Mouse (Mus musculus) CH12.LX (cell line): ENCODE measurements around the gene Spp1. TPM values are rescaled to one million over a fixed set of nuclear protein-coding genes. Genes with fewer than 3 reads are reported as not detected.
A peak's percentile ranks its signal among the peaks of the same experiment; 100 is the strongest.

Experiments
- DNase-seq: peaks from one replicate; pipeline ENCODE4 v3.0.0-alpha.2; 2013; ENCODE audit errors: extremely low read depth
- H3K27ac ChIP-seq: 2 replicates; pipeline ENCODE4 v1.5.1; 2012; ENCODE audit warnings: low read depth, mild to moderate bottlenecking, control low read depth, moderate library complexity; ENCODE audit not compliant: insufficient read depth
- H3K27me3 ChIP-seq: replicated peaks from 2 replicates; pipeline ENCODE3; 2012; ENCODE audit warnings: inconsistent platforms
- H3K36me3 ChIP-seq, 2 experiments: replicated peaks in 1 of 2; 2 replicates each; pipeline versions ENCODE3 to v1.6.1; 2012; ENCODE audit warnings: inconsistent platforms in 1 of 2, low read length in 1 of 2, mild to moderate bottlenecking in 1 of 2, mixed read lengths in 1 of 2, moderate library complexity in 1 of 2; ENCODE audit not compliant: control insufficient read depth in 1 of 2, insufficient read depth in 1 of 2
- H3K4me1 ChIP-seq, 2 experiments: 2 replicates each; pipeline ENCODE4 v1.6.1; 2012; ENCODE audit warnings: inconsistent platforms in 1 of 2, moderate library complexity in 1 of 2; ENCODE audit not compliant: insufficient read depth in 2 of 2, control insufficient read depth in 1 of 2
- H3K4me2 ChIP-seq: 2 replicates; pipeline ENCODE4 v1.6.1; 2012; ENCODE audit warnings: low read depth, mild to moderate bottlenecking, control low read depth; ENCODE audit not compliant: poor library complexity, insufficient read depth, severe bottlenecking
- H3K4me3 ChIP-seq, 3 experiments: fragments of 150-350 bp in 1 of 3; sonication (generic) in 1 of 3; replicated peaks in 1 of 3; 2 replicates each; pipeline versions ENCODE3 to v1.5.1; 2011 to 2012; ENCODE audit warnings: low read depth in 2 of 3, low read length in 2 of 3, mild to moderate bottlenecking in 2 of 3, moderate library complexity in 2 of 3, control low read depth in 1 of 3, improper control_type of control experiment in 1 of 3, inconsistent platforms in 1 of 3, mixed read lengths in 1 of 3; ENCODE audit not compliant: poor library complexity in 1 of 3
- H3K79me2 ChIP-seq: replicated peaks from 2 replicates; pipeline ENCODE4 v1.6.1; 2012; ENCODE audit warnings: mild to moderate bottlenecking, moderate library complexity; ENCODE audit not compliant: control insufficient read depth, poor library complexity, insufficient read depth, severe bottlenecking; ENCODE audit errors: extremely low read depth
- H3K9ac ChIP-seq: 2 replicates; pipeline ENCODE4 v1.6.1; 2012; ENCODE audit warnings: low read depth, mild to moderate bottlenecking, control low read depth, moderate library complexity; ENCODE audit not compliant: insufficient read depth
- H3K9me3 ChIP-seq: replicated peaks from 2 replicates; pipeline ENCODE3; 2012; ENCODE audit warnings: low read length, inconsistent platforms, mixed read lengths
- BHLHE40 ChIP-seq: IDR thresholded peaks from 2 replicates; pipeline ENCODE4 v1.6.1; 2011; ENCODE audit warnings: mild to moderate bottlenecking, low read depth, low read length, improper control_type of control experiment
- CTCF ChIP-seq, 2 experiments: IDR thresholded peaks in 1 of 2; conservative IDR thresholded peaks in 1 of 2; 2 replicates each; pipeline ENCODE4 v1.5.1; 2011 to 2012; ENCODE audit warnings: low read depth in 2 of 2, low read length in 2 of 2, improper control_type of control experiment in 1 of 2, inconsistent platforms in 1 of 2, mild to moderate bottlenecking in 1 of 2, moderate library complexity in 1 of 2
- E2F4 ChIP-seq: IDR thresholded peaks from 2 replicates; pipeline ENCODE4 v1.6.1; 2011; ENCODE audit warnings: low read depth, low read length, improper control_type of control experiment; ENCODE audit not compliant: insufficient replicate concordance
- EP300 ChIP-seq: IDR thresholded peaks from 2 replicates; pipeline ENCODE4 v1.6.1; 2011; ENCODE audit warnings: low read length, improper control_type of control experiment
- HCFC1 ChIP-seq: IDR thresholded peaks from 2 replicates; pipeline ENCODE4 v1.6.1; 2012; ENCODE audit warnings: low read depth, mild to moderate bottlenecking, inconsistent platforms, low read length, improper control_type of control experiment
- JUN ChIP-seq: IDR thresholded peaks from 2 replicates; pipeline ENCODE4 v1.6.1; 2011; ENCODE audit warnings: low read depth, mild to moderate bottlenecking, low read length, improper control_type of control experiment, moderate library complexity; ENCODE audit not compliant: insufficient read depth
- MAX ChIP-seq: IDR thresholded peaks from 2 replicates; pipeline ENCODE4 v1.6.1; 2011; ENCODE audit warnings: low read length, improper control_type of control experiment
- MXI1 ChIP-seq: IDR thresholded peaks from 2 replicates; pipeline ENCODE4 v1.6.1; 2011; ENCODE audit warnings: mild to moderate bottlenecking, low read depth, low read length, improper control_type of control experiment
- NELFE ChIP-seq: IDR thresholded peaks from 2 replicates; pipeline ENCODE4 v1.6.1; 2011; ENCODE audit warnings: low read depth, low read length, improper control_type of control experiment
- POLR2A ChIP-seq: IDR thresholded peaks from 2 replicates; pipeline ENCODE4 v1.6.1; 2011; ENCODE audit warnings: low read depth, mild to moderate bottlenecking, improper control_type of control experiment, low read length
- SIN3A ChIP-seq: IDR thresholded peaks from 2 replicates; pipeline ENCODE4 v1.6.1; 2012; ENCODE audit warnings: low read length, improper control_type of control experiment, inconsistent platforms
- SMC3 ChIP-seq: IDR thresholded peaks from 2 replicates; pipeline ENCODE4 v1.6.1; 2011; ENCODE audit warnings: low read depth, low read length, improper control_type of control experiment
- TBP ChIP-seq: conservative IDR thresholded peaks from 2 replicates; pipeline ENCODE4 v1.6.1; 2011; ENCODE audit warnings: low read depth, low read length, improper control_type of control experiment
- TCF12 ChIP-seq: IDR thresholded peaks from 2 replicates; pipeline ENCODE4 v1.6.1; 2014; ENCODE audit warnings: low read depth, mild to moderate bottlenecking, inconsistent platforms, low read length, improper control_type of control experiment
- UBTF ChIP-seq: IDR thresholded peaks from 2 replicates; pipeline ENCODE4 v1.6.1; 2012; ENCODE audit warnings: low read depth, mild to moderate bottlenecking, inconsistent platforms, low read length, improper control_type of control experiment, moderate library complexity
- USF2 ChIP-seq: conservative IDR thresholded peaks from 2 replicates; pipeline ENCODE4 v1.6.1; 2011; ENCODE audit warnings: low read depth, low read length, improper control_type of control experiment
- ZKSCAN1 ChIP-seq: IDR thresholded peaks from 2 replicates; pipeline ENCODE4 v1.6.1; 2012; ENCODE audit warnings: low read depth, inconsistent platforms, low read length, improper control_type of control experiment, borderline replicate concordance
- dilution Hi-C: fragments of 300-500 bp; cut with MboI; formaldehyde crosslinking; loops from 2 replicates; pipeline ENCODE4 v1.14.3; 2020; ENCODE audit warnings: low sequenced_read_pairs; ENCODE audit not compliant: extremely low pct_unique_long_range_greater_than_20kb, extremely low pct_ligation_motif_present
- in situ Hi-C: fragments of 300-500 bp; cut with MboI; formaldehyde crosslinking; loops from 3 replicates; pipeline ENCODE4 v1.14.3; 2019; ENCODE audit warnings: low sequenced_read_pairs, low pct_ligation_motif_present, low pct_unique_long_range_greater_than_20kb, mixed read lengths
- polyA plus RNA-seq: library from polyadenylated mRNA; unstranded; fragments of >175 nt; gene quantifications from 2 replicates; pipeline ENCODE4 v1.2.1, GENCODE M21; 2012; ENCODE audit warnings: low read depth; ENCODE audit not compliant: insufficient read length
- total RNA-seq, 2 experiments: library from RNA; depleted of rRNA; stranded (reverse); fragments of 300-350 nt in 1 of 2; fragments of >200 nt in 1 of 2; gene quantifications; 2 replicates each; pipeline ENCODE4 v1.2.3; 2012 to 2014

Spp1 gene
- total and polyA plus RNA-seq, 3 experiments: 2.1 to 27.0 (median 10.4) TPM

DNA sequence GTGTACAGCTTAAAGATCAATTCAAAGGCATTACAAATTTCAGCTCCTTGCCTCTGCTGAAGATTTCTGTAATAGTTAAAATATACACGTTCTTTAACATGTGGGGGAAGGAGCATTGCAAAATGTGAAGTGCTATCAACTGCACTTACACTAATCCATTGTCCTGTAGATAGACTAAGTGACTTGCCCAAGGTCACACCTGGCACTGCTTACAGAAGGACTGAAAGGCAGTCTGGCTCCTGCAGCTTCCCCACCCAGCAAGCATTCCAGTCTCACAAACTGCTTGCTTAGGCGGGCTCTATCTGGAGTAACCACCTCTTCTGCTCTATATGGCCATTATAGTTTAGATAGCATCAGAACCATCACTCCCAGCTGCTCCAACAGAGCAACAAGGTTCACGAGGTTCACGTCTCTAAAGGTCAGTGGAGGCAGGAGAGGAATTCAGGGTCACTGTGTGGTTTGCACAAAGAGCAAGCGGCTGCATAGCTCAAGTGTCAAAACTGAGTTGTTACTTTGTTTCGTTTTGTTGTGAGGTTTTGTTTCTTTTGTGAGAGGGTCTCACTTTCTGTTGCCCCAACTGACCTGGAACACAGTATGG, 851 bp upstream of the Spp1 start:
- Histone ChIP-seq H3K4me1 (peaks cover 3 to 17% of the 10 kb centered on the region in 2 experiments; a peak in 3 of 4 replicates), H3K9ac (no peak overlapping the region), H3K4me2 (peak overlapping the region; percentile 40; the same call in 1 of the 2 replicates), H3K79me2 (no peaks in the 10 kb centered on the region), H3K27me3 (no peaks in the 10 kb centered on the region), H3K4me3 (no peak overlapping the region), H3K9me3 (no peaks in the 10 kb centered on the region), H3K27ac (no peak overlapping the region), H3K36me3 (peaks cover 0 to 4% of the 10 kb centered on the region in 2 experiments)
- dilution Hi-C loops: no loop called here
- in situ Hi-C loops: loop anchor here (25.0 kb wide), 1 partner anchor 222 kb away; the partner anchor contains the start of gene Dmp1
- TF ChIP-seq SMC3: no peak
- no peak for TF ChIP-seq POLR2A
- no peak for TF ChIP-seq TCF12
- no peak for TF ChIP-seq HCFC1
- no peak for TF ChIP-seq CTCF (conservative IDR thresholded peaks at IDR 0.05 in 1 of 2, IDR thresholded peaks at IDR 0.05 in 1 of 2; ENCODE audit: low read depth in 2 of 2, low read length in 2 of 2)
- TF ChIP-seq UBTF: no peak
- DNase-seq: no peak

DNA sequence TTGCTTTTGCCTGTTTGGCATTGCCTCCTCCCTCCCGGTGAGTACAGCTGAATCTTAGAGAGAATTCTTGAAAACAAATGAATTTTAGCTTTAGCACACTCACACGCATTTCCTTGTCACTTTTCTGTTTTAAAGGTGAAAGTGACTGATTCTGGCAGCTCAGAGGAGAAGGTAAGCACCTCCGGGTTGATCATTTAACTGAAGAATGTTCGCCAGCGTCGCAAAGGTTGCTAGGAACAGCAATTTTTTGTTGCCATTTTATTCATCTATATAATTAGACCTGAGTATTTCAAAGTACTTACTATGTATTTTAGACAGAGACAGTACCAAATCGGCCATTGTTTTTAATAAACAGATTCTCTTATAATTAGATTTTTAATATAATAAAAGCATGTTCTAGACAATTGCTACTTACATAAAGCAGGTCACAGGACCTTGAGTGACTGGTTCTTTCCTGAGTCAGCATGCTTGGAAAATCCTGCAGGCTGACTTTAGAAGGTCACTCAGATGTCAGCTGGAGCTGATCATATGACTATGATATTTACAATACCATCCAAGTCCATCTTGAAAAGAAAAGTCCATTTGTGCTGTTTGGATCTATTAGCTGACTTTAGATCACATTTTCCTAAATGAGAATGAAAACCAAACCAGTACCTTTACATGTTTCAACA, 1.6 kb downstream of the Spp1 start:
- Histone ChIP-seq H3K27ac (no peak overlapping the region), H3K4me1 (peaks cover under 1 to 17% of the 10 kb centered on the region in 2 experiments; a peak in 2 of 4 replicates), H3K36me3 (peaks cover 0 to 10% of the 10 kb centered on the region in 2 experiments), H3K9ac (no peak overlapping the region), H3K79me2 (no peaks in the 10 kb centered on the region), H3K9me3 (no peaks in the 10 kb centered on the region), H3K4me2 (no peak overlapping the region), H3K27me3 (no peaks in the 10 kb centered on the region), H3K4me3 (no peak overlapping the region)
- dilution Hi-C loops (no loop called here), in situ Hi-C loops (loop anchor here (25.0 kb wide), 1 partner anchor 224 kb away; the partner anchor contains the start of gene Dmp1)
- TF ChIP-seq USF2: no peak
- TF ChIP-seq SMC3: no peak
- TF ChIP-seq TBP: no peak
- TF ChIP-seq JUN: no peak
- DNase-seq: no peak

DNA sequence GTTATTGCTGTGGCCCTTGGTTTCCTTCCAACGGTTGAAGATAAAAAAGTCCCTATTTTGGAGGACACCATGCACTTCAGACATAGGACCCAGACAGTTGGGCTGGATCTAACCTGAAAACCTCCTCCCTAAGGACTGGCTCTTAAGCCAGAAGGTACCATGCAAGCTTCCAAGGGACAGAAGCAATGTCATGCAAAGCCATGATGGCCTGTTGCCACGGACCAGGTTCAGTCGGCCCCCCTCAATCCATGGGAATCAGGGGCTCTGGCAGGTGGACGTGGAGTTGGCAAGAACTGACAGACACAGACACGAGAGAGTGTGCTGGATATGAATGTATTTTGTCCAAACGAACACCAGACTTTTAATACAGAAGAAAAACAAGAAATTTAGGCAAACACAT, 7.5 kb downstream of the Spp1 start:
- no peak overlapping the region for H3K9ac ChIP-seq
- in situ Hi-C loops: loop anchor here (25.0 kb wide), 1 partner anchor 230 kb away; the partner anchor contains the start of gene Dmp1

More for the DNA sequence above, 7.5 kb downstream of the Spp1 start:
- H3K4me3 ChIP-seq: no peak overlapping the region
- dilution Hi-C loops: no loop called here
- no peak overlapping the region for H3K4me2 ChIP-seq
- TF ChIP-seq E2F4 (no peak), NELFE (no peak), ZKSCAN1 (no peak), MXI1 (no peak), TBP (no peak), BHLHE40 (no peak), EP300 (no peak), MAX (no peak), SIN3A (no peak)
- peaks cover 0 to 8% of the 10 kb centered on the region in 2 experiments for H3K36me3 ChIP-seq
- H3K9me3 ChIP-seq: no peaks in the 10 kb centered on the region
- no peaks in the 10 kb centered on the region for H3K27me3 ChIP-seq
- DNase-seq: no peak
- no peak overlapping the region for H3K27ac ChIP-seq
- no peaks in the 10 kb centered on the region for H3K79me2 ChIP-seq
- peaks cover 0 to 10% of the 10 kb centered on the region in 2 experiments; a peak in 3 of 4 replicates for H3K4me1 ChIP-seq
